Mouse (Mus musculus): ENCODE measurements around the gene Arhgef17.

DNA sequence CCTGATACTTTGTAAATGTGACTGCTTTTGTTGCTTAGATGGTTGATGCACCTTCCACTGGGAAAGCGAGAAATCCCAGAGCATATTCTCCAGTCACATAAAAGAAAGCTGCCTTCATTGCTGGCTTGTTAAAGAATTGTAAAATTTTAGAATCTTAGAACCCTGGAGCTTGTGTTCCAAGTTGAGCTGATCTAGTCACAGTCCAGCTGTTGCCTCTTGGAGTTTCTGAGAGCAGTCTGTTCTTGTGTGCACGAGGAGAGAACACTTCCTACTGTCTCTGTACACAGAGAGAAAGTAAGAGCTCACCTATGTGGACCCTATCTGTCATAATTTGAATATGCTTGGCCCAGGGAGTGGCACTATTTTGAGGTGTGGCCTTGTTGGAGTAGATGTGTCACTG, 103.4 kb downstream of the Arhgef17 start:
- TF ChIP-seq POLR2A (IDR thresholded peaks at IDR 0.05; ENCODE audit: low read depth, low read length) (no peak), CTCF (IDR thresholded peaks at IDR 0.05; ENCODE audit: borderline replicate concordance, insufficient read depth, low read length) (no peak)

Data from embryonic fibroblast, embryonic 13.5 days (primary cell).